Mouse (Mus musculus) testis, adult 2 months (tissue): ENCODE results near the gene Myo9a.

Experiments used
- CTCF ChIP-seq: fragments of 200-500 bp; IDR thresholded peaks from 2 replicates; pipeline ENCODE4 v1.5.1; 2012; ENCODE audit warnings: low read depth, mild to moderate bottlenecking, inconsistent platforms, low read length, moderate library complexity; ENCODE audit not compliant: control insufficient read depth, insufficient read depth, insufficient replicate concordance
- POLR2A ChIP-seq: fragments of 200-500 bp; IDR thresholded peaks from 2 replicates; pipeline ENCODE4 v1.6.1; 2012; ENCODE audit warnings: low read depth, mild to moderate bottlenecking, inconsistent platforms, low read length, moderate library complexity; ENCODE audit not compliant: control insufficient read depth

- TF ChIP-seq POLR2A (no peak), CTCF (no peak)
These were observed 9.8 kb downstream of the Myo9a start for GRCm38 (mm10) chr9:59760515-59760914.
